Mouse (Mus musculus): ENCODE results near the gene Ptpn9.

GRCm38 (mm10) chr9:57070262-57070661, 75.5 kb downstream of the Ptpn9 start:
- TF ChIP-seq CTCF (IDR thresholded peaks at IDR 0.05; ENCODE audit: borderline replicate concordance, extremely low read depth, insufficient read depth, insufficient read length) (no peak), POLR2A (IDR thresholded peaks at IDR 0.05; ENCODE audit: borderline replicate concordance, extremely low read depth, insufficient read depth, insufficient read length, poor library complexity, severe bottlenecking) (no peak)

All from brain, embryonic 14.5 days (tissue).